Mouse (Mus musculus) large intestine, adult 2 months (tissue): Measurements from ENCODE around the gene Pth2r. TPM values are rescaled to one million over a fixed set of nuclear protein-coding genes. Genes with fewer than 3 reads are reported as not detected.
A peak's percentile ranks its signal among the peaks of the same experiment; 100 is the strongest.

ENCODE experiments used
- DNase-seq: peaks from one replicate; pipeline ENCODE4 v3.0.0-alpha.2; 2012; ENCODE audit warnings: low read depth, low spot score
- WGBS: fragments of 180-500 bp; shearing (Covaris S2); methylation state at CpG from one replicate; pipeline ENCODE4 v1.1.7; 2018; 5-methylcytosine and 5-hydroxymethylcytosine counted together
- polyA plus RNA-seq: library from polyadenylated mRNA; depleted of rRNA; stranded (reverse); fragments of >200 nt; gene quantifications from 2 replicates; pipeline ENCODE4 v1.2.3, GENCODE M21; 2012; rRNA removed

The Pth2r gene
- not detected in 2 replicates for polyA plus RNA-seq

GRCm38 (mm10) chr1:65281756-65282155, at the start of gene Pth2r:
Gene Pth2r (plus strand): TSS chr1:65282056.
- WGBS = 68% methylated on average over 6 of the region's 6 CpGs

GRCm38 (mm10) chr1:65237712-65238111, 44.1 kb upstream of the Pth2r start:
- DNase-seq = no peak
- WGBS = 77% methylated on average over 3 of the region's 3 CpGs

More at GRCm38 (mm10) chr1:65281756-65282155, at the start of gene Pth2r:
- no peak for DNase-seq

GRCm38 (mm10) chr1:65245637-65246036, 36.2 kb upstream of the Pth2r start:
- 56% methylated on average over 1 of the region's 1 CpGs for WGBS
- DNase-seq = no peak

GRCm38 (mm10) chr1:65280461-65280860, 1.4 kb upstream of the Pth2r start:
- DNase-seq = no peak
- 47% methylated on average over 3 of the region's 3 CpGs for WGBS

- DNase-seq = peak; percentile 6
- 9% methylated on average over 6 of the region's 6 CpGs for WGBS
Measured at GRCm38 (mm10) chr1:65282766-65283165, 910 bp downstream of the Pth2r start.

- no peak for DNase-seq
- 77% methylated on average over 3 of the region's 3 CpGs for WGBS
Measured at GRCm38 (mm10) chr1:65308476-65308875, 26.6 kb downstream of the Pth2r start.

- 3% methylated on average over 29 of the region's 29 CpGs for WGBS
- no peak for DNase-seq
Measured at GRCm38 (mm10) chr1:65311214-65311933, 29.5 kb downstream of the Pth2r start.

- peak; percentile 4 for DNase-seq
- WGBS = 12% methylated on average over 7 of the region's 7 CpGs
Measured at GRCm38 (mm10) chr1:65312118-65312517, 30.3 kb downstream of the Pth2r start.

- DNase-seq = no peak
Measured at GRCm38 (mm10) chr1:65312896-65313295, 31.0 kb downstream of the Pth2r start.

GRCm38 (mm10) chr1:65314054-65315021, 32.5 kb downstream of the Pth2r start:
- WGBS = 67% methylated on average over 13 of the region's 13 CpGs
- DNase-seq = no peak

More at GRCm38 (mm10) chr1:65312896-65313295, 31.0 kb downstream of the Pth2r start:
- WGBS = 39% methylated on average over 2 of the region's 2 CpGs

GRCm38 (mm10) chr1:65315022-65315407, 33.2 kb downstream of the Pth2r start:
- no peak for DNase-seq
- 76% methylated on average over 8 of the region's 8 CpGs for WGBS

- WGBS = 80% methylated on average over 5 of the region's 5 CpGs
- DNase-seq = no peak
Measured at GRCm38 (mm10) chr1:65334026-65334425, 52.2 kb downstream of the Pth2r start.

- no peak for DNase-seq
- WGBS = 67% methylated on average over 2 of the region's 2 CpGs
Measured at GRCm38 (mm10) chr1:65337768-65338167, 55.9 kb downstream of the Pth2r start.

- DNase-seq = no peak
- 61% methylated on average over 2 of the region's 2 CpGs for WGBS
Measured at GRCm38 (mm10) chr1:65340240-65340639, 58.4 kb downstream of the Pth2r start.

GRCm38 (mm10) chr1:65352979-65353378, 71.1 kb downstream of the Pth2r start:
- 65% methylated on average over 2 of the region's 2 CpGs for WGBS
- DNase-seq = no peak

GRCm38 (mm10) chr1:65354153-65354552, 72.3 kb downstream of the Pth2r start:
- no peak for DNase-seq

GRCm38 (mm10) chr1:65388328-65388727, 106.5 kb downstream of the Pth2r start:
- no peak for DNase-seq
- 44% methylated on average over 15 of the region's 15 CpGs for WGBS

GRCm38 (mm10) chr1:65389621-65390020, 107.8 kb downstream of the Pth2r start:
- WGBS = 76% methylated on average over 15 of the region's 15 CpGs
- no peak for DNase-seq

- WGBS = 45% methylated on average over 5 of the region's 5 CpGs
- no peak for DNase-seq
Measured at GRCm38 (mm10) chr1:65407441-65407840, 125.6 kb downstream of the Pth2r start.

GRCm38 (mm10) chr1:65420909-65421308, 139.1 kb downstream of the Pth2r start:
- no peak for DNase-seq
- WGBS = 96% methylated on average over 2 of the region's 2 CpGs
